Mouse (Mus musculus): ENCODE data around the gene Nudt15. TPM values are rescaled to one million over a fixed set of nuclear protein-coding genes. Genes with fewer than 3 reads are reported as not detected.
"Not testable (repeated sequence)": the region's sequence is repeated elsewhere in the genome, so short reads cannot be mapped to it uniquely, and the experiment has no call there.

The Nudt15 gene
- 7.9 and 10.0 TPM in 2 replicates for polyA plus RNA-seq (2015; fragmentation: Nextera tagmentation; extraction: Ambion mirVana)

GRCm38 (mm10) chr14:73548051-73548450 is at the start of gene Nudt15:
Nudt15 (minus strand) TSS chr14:73548242.
- H3K4me3 ChIP-seq: no peak within 1 kb of the TSS
- no peaks in the 10 kb centered on the region for H3K27me3 ChIP-seq
- no peak within 1 kb of the TSS for H3K9ac ChIP-seq
- H3K36me3 ChIP-seq (ENCODE audit: poor library complexity, severe bottlenecking): no peaks in the 10 kb centered on the region
- no peak within 1 kb of the TSS for H3K27ac ChIP-seq
- no peaks in the 10 kb centered on the region for H3K9me3 ChIP-seq (replicated peaks)
- 92% methylated on average over 3 of the region's 3 CpGs for WGBS
- ATAC-seq: no peak
- H3K4me1 ChIP-seq: peaks cover 8% of the 10 kb centered on the region; the same call in 1 of the 2 replicates
- H3K4me2 ChIP-seq: no peak within 1 kb of the TSS

GRCm38 (mm10) chr14:73592166-73592565 is 44.1 kb upstream of the Nudt15 start:
- H3K9ac ChIP-seq: no peak overlapping the region
- H3K27ac ChIP-seq: no peak overlapping the region
- WGBS: 54% methylated on average over 1 of the region's 1 CpGs
- H3K4me3 ChIP-seq: no peak overlapping the region
- no peak for ATAC-seq
- peaks cover 45% of the 10 kb centered on the region for H3K36me3 ChIP-seq (ENCODE audit: poor library complexity, severe bottlenecking)
- H3K9me3 ChIP-seq (replicated peaks): no peaks in the 10 kb centered on the region
- no peaks in the 10 kb centered on the region for H3K27me3 ChIP-seq
- H3K4me2 ChIP-seq: no peak overlapping the region
- H3K4me1 ChIP-seq: no peaks in the 10 kb centered on the region

GRCm38 (mm10) chr14:73588080-73588479 is 40.0 kb upstream of the Nudt15 start:
- no peak overlapping the region for H3K9ac ChIP-seq
- ATAC-seq: no peak
- WGBS: 80% methylated on average over 1 of the region's 1 CpGs
- H3K4me2 ChIP-seq: no peak overlapping the region
- no peaks in the 10 kb centered on the region for H3K9me3 ChIP-seq (replicated peaks)
- no peak overlapping the region for H3K27ac ChIP-seq
- no peaks in the 10 kb centered on the region for H3K4me1 ChIP-seq
- no peak overlapping the region for H3K4me3 ChIP-seq
- no peaks in the 10 kb centered on the region for H3K27me3 ChIP-seq
- peaks cover 36% of the 10 kb centered on the region for H3K36me3 ChIP-seq (ENCODE audit: poor library complexity, severe bottlenecking)

- no peaks in the 10 kb centered on the region for H3K9me3 ChIP-seq (replicated peaks)
- H3K9ac ChIP-seq: no peak overlapping the region
- H3K27ac ChIP-seq: no peak overlapping the region
- H3K4me3 ChIP-seq: no peak overlapping the region
- H3K27me3 ChIP-seq: no peaks in the 10 kb centered on the region
- peaks cover 46% of the 10 kb centered on the region for H3K36me3 ChIP-seq (ENCODE audit: poor library complexity, severe bottlenecking)
- ATAC-seq: no peak
- H3K4me2 ChIP-seq: no peak overlapping the region
- no peaks in the 10 kb centered on the region for H3K4me1 ChIP-seq
These were observed 28.3 kb upstream of the Nudt15 start for GRCm38 (mm10) chr14:73576336-73576735.

GRCm38 (mm10) chr14:73574053-73574452 is 26.0 kb upstream of the Nudt15 start:
- Histone ChIP-seq H3K4me1 (no peaks in the 10 kb centered on the region), H3K4me2 (no peak overlapping the region), H3K9ac (no peak overlapping the region), H3K27me3 (no peaks in the 10 kb centered on the region), H3K36me3 (ENCODE audit: poor library complexity, severe bottlenecking) (peaks cover 44% of the 10 kb centered on the region), H3K4me3 (no peak overlapping the region), H3K9me3 (replicated peaks) (no peaks in the 10 kb centered on the region), H3K27ac (no peak overlapping the region)
- ATAC-seq: no peak
- WGBS: 96% methylated on average over 5 of the region's 5 CpGs

- WGBS: 93% methylated on average over 4 of the region's 4 CpGs
- H3K4me1 ChIP-seq: no peaks in the 10 kb centered on the region
- no peaks in the 10 kb centered on the region for H3K9me3 ChIP-seq (replicated peaks)
- H3K4me2 ChIP-seq: no peak overlapping the region
- no peak overlapping the region for H3K27ac ChIP-seq
- H3K27me3 ChIP-seq: no peaks in the 10 kb centered on the region
- ATAC-seq: no peak
- no peak overlapping the region for H3K9ac ChIP-seq
- H3K36me3 ChIP-seq (ENCODE audit: poor library complexity, severe bottlenecking): peaks cover 40% of the 10 kb centered on the region
- no peak overlapping the region for H3K4me3 ChIP-seq
These were observed 23.1 kb upstream of the Nudt15 start for GRCm38 (mm10) chr14:73571143-73571542.

- H3K4me2 ChIP-seq; H3K4me3 ChIP-seq; H3K9ac ChIP-seq; H3K4me1 ChIP-seq; ATAC-seq; H3K27me3 ChIP-seq; H3K9me3 ChIP-seq (replicated peaks); H3K27ac ChIP-seq: not testable (repeated sequence)
- H3K36me3 ChIP-seq (ENCODE audit: poor library complexity, severe bottlenecking): peaks cover 30% of the 10 kb centered on the region
- WGBS: 96% methylated on average over 4 of the region's 4 CpGs
These were observed 21.8 kb upstream of the Nudt15 start for GRCm38 (mm10) chr14:73569831-73570230.

- Histone ChIP-seq H3K27me3 (no peaks in the 10 kb centered on the region), H3K4me3 (peak overlapping the region; percentile 85), H3K9ac (peak overlapping the region; percentile 92), H3K4me2 (peak overlapping the region; percentile 80), H3K27ac (peak overlapping the region; percentile 64; the same call in 1 of the 2 replicates), H3K9me3 (replicated peaks) (no peaks in the 10 kb centered on the region), H3K4me1 (peaks cover 14% of the 10 kb centered on the region), H3K36me3 (ENCODE audit: poor library complexity, severe bottlenecking) (peaks cover 10% of the 10 kb centered on the region)
- WGBS: 2% methylated on average over 10 of the region's 10 CpGs
- ATAC-seq: peak; percentile 11
These were observed 5.2 kb upstream of the Nudt15 start for GRCm38 (mm10) chr14:73553122-73553696.

- peaks cover 14% of the 10 kb centered on the region for H3K4me1 ChIP-seq
- ATAC-seq: peak; percentile 97
- H3K4me3 ChIP-seq: peak overlapping the region; percentile 85
- no peaks in the 10 kb centered on the region for H3K27me3 ChIP-seq
- WGBS: 4% methylated on average over 61 of the region's 61 CpGs
- H3K4me2 ChIP-seq: peak overlapping the region; percentile 80
- peak overlapping the region; percentile 92 for H3K9ac ChIP-seq
- peaks cover 9% of the 10 kb centered on the region for H3K36me3 ChIP-seq (ENCODE audit: poor library complexity, severe bottlenecking)
- H3K27ac ChIP-seq: peak overlapping the region; percentile 64; the same call in 1 of the 2 replicates
- H3K9me3 ChIP-seq (replicated peaks): no peaks in the 10 kb centered on the region
These were observed 4.5 kb upstream of the Nudt15 start for GRCm38 (mm10) chr14:73552341-73553121.

- Histone ChIP-seq H3K27ac (no peak overlapping the region), H3K4me1 (peaks cover 14% of the 10 kb centered on the region), H3K4me3 (no peak overlapping the region), H3K27me3 (no peaks in the 10 kb centered on the region), H3K4me2 (no peak overlapping the region), H3K9ac (no peak overlapping the region), H3K36me3 (ENCODE audit: poor library complexity, severe bottlenecking) (peaks cover 3% of the 10 kb centered on the region), H3K9me3 (replicated peaks) (no peaks in the 10 kb centered on the region)
- 82% methylated on average over 6 of the region's 6 CpGs for WGBS
- no peak for ATAC-seq
These were observed 3.1 kb upstream of the Nudt15 start for GRCm38 (mm10) chr14:73551164-73551563.

GRCm38 (mm10) chr14:73550732-73551131 is 2.7 kb upstream of the Nudt15 start:
- Histone ChIP-seq H3K9ac (peak overlapping the region; percentile 32; the same call in 1 of the 2 replicates), H3K4me2 (no peak overlapping the region), H3K36me3 (ENCODE audit: poor library complexity, severe bottlenecking) (no peaks in the 10 kb centered on the region), H3K9me3 (replicated peaks) (no peaks in the 10 kb centered on the region), H3K4me1 (peaks cover 14% of the 10 kb centered on the region), H3K27me3 (no peaks in the 10 kb centered on the region), H3K4me3 (no peak overlapping the region), H3K27ac (no peak overlapping the region)
- 36% methylated on average over 8 of the region's 8 CpGs for WGBS
- no peak for ATAC-seq

- Histone ChIP-seq H3K27me3 (no peaks in the 10 kb centered on the region), H3K36me3 (ENCODE audit: poor library complexity, severe bottlenecking) (no peaks in the 10 kb centered on the region), H3K9ac (peak overlapping the region; percentile 32; the same call in 1 of the 2 replicates), H3K27ac (no peak overlapping the region), H3K4me2 (no peak overlapping the region), H3K4me3 (no peak overlapping the region), H3K4me1 (peaks cover 14% of the 10 kb centered on the region), H3K9me3 (replicated peaks) (no peaks in the 10 kb centered on the region)
- WGBS: 48% methylated on average over 3 of the region's 3 CpGs
- ATAC-seq: no peak
These were observed 2.2 kb upstream of the Nudt15 start for GRCm38 (mm10) chr14:73550291-73550690.
